Mouse (Mus musculus) small intestine, adult 2 months (tissue): ENCODE data around the gene Pcare.

Experiments used
- CTCF ChIP-seq: fragments of 200-500 bp; IDR thresholded peaks from 2 replicates; pipeline ENCODE4 v1.5.1; 2012; ENCODE audit warnings: low read depth, mild to moderate bottlenecking, control low read depth, inconsistent platforms, low read length, moderate library complexity, mixed read lengths; ENCODE audit not compliant: insufficient replicate concordance, insufficient read length; ENCODE audit errors: extremely low read depth
- POLR2A ChIP-seq: fragments of 200-500 bp; IDR thresholded peaks from 2 replicates; pipeline ENCODE4 v1.6.1; 2012; ENCODE audit warnings: low read depth, mild to moderate bottlenecking, control low read depth, inconsistent platforms, low read length, moderate library complexity

DNA sequence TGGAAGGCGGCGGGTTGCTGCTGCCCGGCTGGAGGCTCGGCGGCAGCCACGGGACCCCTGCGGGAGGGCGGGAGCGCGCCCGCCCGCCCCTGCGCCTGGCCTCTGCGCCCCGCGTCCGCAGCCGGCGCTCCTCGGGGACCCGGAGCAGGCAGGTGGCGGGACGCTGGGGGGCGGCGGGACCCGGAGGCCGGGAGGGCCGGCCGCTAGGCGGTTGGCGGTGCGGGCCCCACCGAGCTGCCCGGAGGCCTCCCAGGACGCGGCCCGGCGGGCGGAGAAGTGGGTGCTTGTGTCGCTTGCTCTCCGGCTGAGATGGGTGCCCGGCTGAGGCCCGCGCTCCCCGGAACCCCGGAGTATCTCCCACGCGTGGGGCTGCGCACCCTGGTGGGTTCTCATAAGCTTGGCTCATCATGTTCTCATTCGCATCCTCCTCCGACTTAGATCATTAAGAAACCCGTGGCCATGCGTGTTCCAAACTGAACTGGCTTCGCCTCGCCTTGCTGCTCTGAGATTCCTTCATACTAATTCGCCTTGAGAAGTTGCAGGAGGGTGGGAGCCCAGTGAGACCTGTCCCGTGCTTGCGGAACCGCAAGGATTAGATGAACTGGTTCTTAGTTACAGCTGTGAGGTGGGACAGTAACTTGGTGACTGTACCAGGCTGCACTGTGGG is 30.1 kb upstream of the Pcare start:
- TF ChIP-seq CTCF: no peak
- TF ChIP-seq POLR2A: no peak
